Mouse (Mus musculus): ENCODE measurements around the gene Uvrag.

The Uvrag gene

DNA sequence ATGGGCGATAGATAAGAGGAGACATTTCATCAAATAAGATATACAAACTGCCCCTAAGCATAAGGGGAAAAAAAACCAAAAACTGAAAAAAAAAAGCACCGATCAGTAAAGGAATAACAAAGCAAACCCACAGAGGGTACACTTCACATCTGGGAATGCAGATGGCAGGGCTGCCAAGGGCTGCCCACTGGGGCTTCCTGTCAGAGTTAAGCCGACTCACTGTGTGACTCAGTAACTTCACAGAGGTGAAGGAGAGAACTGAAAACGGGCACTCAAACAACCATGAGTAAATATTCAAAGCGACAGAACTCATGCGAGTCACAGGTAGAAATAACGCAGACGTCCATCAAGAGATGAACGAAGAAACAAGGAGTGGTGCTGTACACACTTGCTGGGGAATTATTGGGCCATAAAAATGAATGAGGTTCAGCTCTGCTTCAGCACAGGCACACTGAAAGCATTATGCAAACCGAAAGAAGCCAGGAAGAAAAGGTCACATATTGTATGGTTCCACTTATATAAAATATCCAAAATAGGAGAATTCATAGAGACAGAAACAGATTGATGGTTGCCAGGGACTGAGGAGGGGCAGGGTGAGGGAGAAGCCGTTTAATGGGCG, 164.0 kb downstream of the Uvrag start:
- no peak for DNase-seq (ENCODE audit: low read depth, low spot score)

DNA sequence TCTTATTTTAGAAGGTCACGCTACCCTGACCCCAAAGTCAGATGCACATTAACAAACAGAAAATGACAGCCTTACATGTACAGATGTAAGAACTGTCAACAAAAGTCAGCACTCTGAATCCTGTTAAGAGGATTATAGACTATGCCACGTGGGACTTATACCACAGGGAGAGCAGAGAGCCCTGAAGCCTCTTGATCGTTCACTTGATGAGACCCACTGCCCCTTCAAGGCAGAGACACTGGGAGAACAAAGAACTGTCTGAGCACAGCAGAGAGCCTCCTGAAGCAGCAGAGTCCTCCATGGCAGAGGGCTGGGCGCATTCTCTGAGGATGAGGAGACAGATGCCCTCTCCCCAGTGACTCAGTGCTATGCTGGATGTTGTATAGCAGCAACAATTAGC, 166.4 kb downstream of the Uvrag start:
- no peak for DNase-seq (ENCODE audit: low read depth, low spot score)

DNA sequence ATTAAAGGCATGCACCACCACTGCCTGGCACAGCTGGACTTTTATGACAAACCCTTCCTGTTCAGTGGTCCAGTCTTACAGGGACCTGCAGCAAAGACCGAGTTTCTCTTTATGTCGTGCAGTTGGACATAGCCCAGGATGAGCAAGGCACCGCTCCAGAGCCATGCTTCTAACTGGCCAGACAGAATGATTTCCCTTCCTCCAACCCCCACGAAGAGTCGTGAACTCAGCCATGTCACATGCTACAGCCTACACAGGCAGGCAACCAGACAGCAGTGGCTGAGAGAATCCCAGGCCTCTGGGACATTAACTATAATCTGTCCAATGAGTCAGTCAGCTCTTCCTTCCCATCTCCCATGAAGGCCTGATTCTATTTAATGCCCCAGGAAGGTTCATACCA, 170.2 kb downstream of the Uvrag start:
- no peak for DNase-seq (ENCODE audit: low read depth, low spot score)

DNA sequence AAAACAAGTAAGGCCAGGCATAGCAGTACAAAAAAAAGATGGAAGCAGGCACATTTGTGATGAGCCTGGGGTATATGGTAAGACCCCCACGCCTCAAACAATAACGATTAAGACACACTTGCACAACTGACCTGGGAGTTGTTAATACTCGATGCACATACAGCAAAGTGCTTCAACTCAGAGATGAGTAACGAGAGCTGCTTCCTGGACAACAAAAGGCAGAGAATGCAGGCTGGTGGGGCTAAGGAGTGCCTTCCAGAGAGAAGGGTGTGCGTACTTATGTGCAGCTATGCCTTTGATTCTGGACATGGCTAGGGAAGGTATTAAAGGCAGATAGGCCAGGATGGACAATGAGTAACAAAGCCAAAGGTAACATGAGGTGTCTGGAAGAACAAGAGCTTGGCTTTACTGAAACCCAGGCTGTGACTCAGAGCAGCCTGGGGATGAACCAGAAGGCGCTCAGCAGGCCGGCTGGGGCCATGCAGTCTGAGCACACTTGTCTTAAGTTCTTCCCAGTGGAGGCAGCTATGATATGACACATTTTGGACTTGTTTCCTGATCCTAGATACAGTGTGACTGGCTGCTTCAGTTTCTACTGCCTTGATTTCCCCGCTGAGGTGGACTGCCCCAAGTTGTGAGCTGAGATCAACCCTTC, 172.1 kb downstream of the Uvrag start:
- DNase-seq (ENCODE audit: low read depth, low spot score), result peak; percentile 17

DNA sequence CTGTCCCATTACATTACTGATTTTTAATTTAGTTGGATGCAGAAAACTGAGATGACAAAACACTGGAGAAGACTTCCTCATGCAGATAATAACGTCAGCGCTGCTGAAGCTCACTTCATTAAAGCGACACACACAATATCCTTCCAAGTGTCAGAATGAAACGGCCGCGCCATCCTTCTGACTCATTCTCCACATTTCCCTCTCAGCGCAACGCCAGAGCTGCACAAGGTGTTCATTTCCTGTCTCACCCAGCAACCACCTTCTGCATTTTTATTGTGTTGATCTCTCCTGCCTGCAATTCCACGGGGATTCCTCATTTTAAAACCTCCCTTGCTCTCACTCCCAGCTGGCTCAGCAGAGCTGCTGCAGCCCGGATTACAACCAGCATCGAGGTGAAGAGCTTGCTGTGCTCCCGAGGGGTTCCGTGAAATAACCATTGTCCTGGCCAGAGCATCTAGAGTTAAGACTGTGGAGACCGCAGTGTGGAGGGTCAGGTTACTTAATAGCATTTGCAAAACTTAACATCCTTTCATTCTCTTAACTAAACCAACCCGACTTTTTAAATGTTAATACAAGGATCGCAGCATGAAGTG, 172.8 kb downstream of the Uvrag start:
- DNase-seq (ENCODE audit: low read depth, low spot score), result peak; percentile 54

DNA sequence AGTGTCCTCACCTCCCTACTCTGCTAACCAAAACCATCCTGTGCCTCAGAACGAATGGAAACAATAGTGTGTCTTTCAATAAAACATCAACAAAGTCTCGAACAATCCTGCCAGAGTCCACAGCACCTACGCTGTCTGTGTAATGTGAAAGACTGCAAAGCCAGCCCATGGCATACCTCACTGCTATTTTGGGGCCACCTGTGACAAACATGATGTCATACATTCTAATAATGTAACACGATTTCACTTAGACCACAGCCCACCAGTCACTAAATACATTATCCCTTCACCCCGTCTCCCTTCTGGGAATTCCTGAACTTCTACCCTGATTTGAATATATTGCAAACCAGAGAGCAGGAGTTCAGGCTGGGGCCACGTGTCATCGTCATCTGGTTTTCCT, 173.3 kb downstream of the Uvrag start:
- no peak for DNase-seq (ENCODE audit: low read depth, low spot score)

DNA sequence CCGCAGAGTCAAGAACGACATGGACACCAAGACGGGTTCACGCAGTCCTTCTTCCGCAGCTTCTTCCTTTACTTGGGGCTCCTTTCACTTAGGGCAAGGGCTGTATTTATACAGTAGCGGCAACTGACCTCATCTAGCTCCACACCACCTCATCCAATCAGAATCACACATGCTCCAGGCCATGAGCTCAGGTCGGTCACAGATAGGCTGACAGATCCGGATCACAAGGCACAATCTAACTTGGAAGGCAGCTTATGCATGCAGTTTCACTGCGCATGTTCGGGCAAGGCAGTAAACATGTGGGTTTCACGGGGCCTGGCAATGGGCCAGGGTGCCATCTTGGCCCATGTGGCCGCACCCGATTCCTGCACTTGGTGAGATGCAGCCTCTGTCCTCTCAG, 177.4 kb downstream of the Uvrag start:
- peak; percentile 63 for DNase-seq (ENCODE audit: low read depth, low spot score)

DNA sequence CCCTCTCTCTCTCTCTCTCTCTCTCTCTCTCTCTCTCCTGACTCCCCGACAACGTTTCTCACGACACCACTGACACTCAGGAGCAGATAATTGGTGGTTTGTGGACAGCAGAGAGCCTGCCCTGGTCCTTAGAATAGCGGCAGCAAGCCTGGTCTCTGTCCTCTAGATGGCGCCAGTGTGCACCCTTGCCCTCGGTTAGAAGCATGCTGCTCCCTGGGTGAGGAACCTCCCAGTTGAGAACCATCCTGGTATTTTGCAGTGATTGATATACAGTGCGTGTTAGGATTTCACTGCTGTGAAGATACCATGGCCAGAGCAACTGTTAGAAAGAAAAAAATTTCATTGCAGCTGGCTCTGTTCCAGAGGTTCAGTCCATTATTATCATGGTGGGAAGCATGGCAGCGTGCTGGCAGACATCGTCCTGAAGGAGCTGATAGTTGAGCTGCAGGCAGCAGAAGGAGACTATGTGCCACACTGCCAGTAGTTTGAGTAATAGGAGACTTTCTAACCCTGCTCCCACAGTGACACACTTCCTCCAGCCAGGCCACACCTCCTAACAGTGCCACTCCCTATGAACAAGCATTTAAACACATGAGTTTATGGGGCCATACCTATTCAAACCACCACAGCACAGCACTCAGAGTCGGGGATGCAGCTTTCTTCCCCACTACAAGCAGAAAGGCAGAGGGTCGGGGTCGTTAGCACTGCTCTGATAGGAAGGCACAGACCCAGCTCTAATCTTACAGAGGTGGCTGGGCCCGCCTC, 178.2 kb downstream of the Uvrag start:
- DNase-seq (ENCODE audit: low read depth, low spot score), result peak; percentile 82

DNA sequence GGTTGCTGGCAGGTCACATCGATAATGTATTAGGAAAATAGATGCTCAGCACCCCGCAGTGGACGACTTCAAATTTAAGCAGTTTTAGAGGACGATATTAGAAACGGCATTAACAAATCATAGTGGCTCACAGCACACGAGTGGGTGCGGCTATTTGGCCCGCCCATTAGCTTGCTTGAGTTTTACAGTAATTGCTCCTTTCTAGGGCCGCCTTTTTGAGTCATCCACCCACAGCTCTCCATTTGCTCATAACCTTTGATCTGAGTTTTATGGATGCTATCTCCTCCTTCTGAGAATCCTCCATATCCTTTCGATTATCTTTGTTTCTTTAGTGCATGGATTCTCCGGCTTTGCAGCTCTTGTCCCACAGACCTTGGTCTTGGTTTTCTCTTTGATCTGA, 178.9 kb downstream of the Uvrag start:
- DNase-seq (ENCODE audit: low read depth, low spot score), result no peak

DNA sequence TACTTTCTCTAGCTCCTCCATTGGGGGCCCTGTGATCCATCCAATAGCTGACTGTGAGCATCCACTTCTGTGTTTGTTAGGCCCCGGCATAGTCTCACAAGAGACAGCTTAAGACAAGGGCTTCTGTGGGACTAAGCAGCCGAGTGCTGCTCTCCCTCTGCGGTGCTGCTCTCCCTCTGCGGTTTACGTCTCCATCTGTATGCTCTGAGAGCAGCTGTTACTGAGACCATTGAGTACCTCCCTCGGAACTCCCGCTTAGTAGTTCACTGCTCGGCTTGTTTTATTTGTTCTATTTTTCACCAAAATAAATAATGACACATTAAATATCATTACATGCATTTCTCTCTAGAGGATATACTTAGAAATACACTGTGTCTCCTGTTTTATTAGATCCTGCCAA, 180.7 kb downstream of the Uvrag start:
- no peak for DNase-seq (ENCODE audit: low read depth, low spot score)

DNA sequence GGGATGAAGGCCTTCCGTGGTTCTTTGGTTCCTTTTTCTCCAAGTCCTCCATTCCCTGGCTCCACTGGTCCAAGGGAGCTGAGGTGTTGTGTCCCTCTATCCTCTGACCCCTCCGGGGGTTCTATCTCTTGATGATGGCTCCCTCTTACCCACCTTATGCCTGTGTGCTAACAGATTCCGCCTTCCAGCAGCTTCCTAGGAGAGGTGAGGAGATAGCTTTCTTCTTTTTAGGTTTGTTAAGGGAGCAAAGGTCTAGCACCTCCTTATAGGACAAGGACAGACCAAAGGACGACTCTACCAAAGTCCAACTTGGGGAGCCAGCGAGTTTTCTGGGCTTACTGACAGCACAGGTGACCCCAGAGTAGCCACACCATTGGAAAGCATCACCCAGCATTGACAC, 181.7 kb downstream of the Uvrag start:
- no peak for DNase-seq (ENCODE audit: low read depth, low spot score)

DNA sequence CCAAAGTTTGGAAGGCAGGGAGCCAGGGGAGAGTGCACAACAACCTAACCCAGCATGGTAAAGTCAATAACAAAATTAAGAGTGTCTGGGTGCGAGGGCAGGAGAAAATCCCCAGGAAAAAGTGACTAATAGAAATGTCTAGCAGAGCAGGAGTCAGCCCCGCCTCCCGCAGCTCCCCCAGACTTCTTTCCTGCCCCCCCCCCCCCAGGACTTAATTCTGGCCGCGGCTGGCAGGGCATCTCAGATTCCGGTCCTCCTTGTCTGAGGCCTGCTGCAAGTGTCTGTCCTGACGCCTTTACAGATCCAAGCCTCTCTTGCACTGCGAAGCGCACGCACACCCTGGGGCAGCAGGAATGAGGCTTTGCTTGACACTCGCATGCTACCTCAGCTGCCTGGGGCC, 182.8 kb downstream of the Uvrag start:
- no peak for DNase-seq (ENCODE audit: low read depth, low spot score)

DNA sequence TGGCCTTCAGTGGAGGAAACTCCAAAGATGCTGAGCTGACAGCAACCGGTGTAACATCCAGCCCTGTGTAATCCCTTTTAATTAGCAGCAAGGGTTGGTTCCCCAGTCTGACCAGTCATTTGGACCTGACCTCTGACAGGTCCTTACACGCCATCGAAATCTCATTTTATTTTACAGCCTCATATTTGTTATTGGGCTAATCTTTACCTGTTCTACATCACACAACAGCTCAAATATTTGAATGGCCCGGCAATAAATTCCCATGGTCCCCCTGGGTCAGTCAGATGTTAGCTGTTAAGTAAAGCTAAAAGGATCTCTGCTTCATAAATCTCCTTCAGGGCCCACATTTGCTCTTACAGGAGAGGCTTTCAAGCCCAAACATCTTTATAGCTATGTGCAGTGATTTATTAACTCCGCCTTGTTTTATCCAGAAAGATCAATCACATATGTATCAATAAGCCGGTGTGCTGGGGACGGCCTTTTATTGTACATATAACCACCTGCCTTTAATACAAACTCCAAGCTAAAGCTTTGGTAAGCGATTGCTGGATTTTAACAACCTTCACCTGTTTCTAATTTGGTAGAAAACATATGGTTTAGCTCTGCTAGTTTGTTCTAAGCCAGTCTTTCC, 183.7 kb downstream of the Uvrag start:
- DNase-seq (ENCODE audit: low read depth, low spot score), result no peak

DNA sequence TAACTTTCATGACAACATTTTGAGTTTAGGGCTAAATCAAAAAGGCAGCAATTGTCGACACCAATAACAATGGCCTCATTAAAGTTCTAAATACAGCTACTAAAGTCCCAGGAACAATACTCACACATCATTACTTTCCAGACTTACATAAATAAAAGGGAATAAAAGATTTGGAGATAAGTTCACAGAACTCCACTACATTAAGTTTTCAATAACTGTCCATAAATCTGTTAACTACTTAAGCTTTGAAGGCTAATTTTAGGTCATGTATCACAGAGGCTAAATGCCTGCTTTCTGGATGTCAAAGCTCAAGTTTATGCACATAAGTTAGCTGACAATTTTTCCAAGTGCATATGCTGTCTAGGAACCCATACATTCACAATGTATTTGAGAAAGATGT, 184.3 kb downstream of the Uvrag start:
- DNase-seq (ENCODE audit: low read depth, low spot score), result no peak

DNA sequence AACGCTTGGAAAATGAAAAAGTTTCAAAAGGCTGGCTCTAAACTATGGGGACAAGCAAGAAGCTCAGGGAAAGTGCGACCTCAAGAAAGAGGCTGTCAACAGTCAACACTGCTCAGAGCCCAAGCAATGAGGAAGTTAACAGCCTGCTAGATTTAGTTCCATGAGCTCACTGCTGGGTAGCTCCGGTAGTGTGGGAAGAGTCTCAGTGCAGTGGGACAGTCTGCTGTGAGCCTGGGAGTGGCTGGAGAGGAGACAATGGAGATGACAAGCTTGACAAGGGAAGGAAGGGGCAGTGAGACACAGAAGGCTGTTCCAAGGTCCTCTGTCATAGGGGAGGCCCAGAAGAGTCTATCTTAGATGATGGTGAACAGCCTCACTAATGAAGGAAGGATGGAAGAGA, 187.3 kb downstream of the Uvrag start:
- no peak for DNase-seq (ENCODE audit: low read depth, low spot score)

DNA sequence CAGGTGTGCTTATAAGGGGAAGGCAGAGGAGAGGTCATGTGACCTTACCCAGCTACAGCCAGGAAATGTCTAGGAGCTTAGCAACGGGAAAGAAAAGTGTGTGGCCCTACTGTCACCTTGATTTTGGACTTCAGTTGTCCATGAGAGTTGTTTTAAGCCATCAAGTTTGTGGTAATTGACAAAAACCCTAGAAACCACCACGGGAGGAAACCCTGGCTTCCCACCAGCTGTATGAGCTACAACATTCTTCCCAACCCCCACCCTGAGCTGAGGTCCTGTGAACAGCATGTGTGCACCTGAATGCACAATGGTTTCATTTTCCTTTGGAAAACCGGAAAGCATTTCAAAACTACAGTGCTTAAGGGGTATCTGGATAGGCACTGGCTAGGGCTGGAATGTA, 196.0 kb downstream of the Uvrag start:
- DNase-seq (ENCODE audit: low read depth, low spot score), result no peak

DNA sequence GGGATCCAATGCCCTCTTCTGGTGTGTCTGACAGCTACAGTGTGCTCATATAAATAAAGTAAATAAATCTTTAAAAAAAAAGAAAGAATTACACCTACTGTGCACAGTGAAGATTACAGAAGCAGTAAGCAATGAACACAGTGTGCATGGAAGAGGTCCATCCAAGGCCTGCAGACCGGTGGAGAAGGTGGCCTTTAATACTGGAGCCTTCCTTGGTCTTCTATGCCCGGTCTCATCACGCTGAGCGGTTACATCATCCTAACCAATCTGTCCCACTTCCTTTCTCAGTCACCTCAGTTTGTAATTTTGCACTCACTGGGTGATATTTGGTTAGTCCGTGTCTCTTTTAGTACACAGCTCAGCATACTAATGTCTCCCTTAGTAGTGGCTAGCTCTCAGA, 197.3 kb downstream of the Uvrag start:
- DNase-seq (ENCODE audit: low read depth, low spot score), result no peak

DNA sequence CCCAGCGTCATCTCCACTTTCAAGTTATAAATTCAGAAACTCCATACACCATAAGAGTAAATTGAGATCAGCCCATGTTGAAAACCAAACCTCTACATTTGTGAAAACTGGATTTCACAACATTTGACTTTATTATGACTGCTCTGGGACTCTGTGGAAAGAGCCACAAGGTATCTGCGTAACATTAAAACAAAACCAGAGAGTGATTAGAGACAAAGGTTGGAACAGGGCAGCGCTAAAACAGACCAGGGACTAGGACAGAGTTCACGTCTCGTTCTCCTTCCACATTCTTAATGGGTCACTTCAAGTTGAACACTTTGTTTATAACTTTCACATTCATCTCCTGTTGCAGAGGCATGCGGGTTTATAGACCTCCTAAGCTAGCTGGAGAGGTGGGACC, 198.2 kb downstream of the Uvrag start:
- DNase-seq (ENCODE audit: low read depth, low spot score), result no peak

DNA sequence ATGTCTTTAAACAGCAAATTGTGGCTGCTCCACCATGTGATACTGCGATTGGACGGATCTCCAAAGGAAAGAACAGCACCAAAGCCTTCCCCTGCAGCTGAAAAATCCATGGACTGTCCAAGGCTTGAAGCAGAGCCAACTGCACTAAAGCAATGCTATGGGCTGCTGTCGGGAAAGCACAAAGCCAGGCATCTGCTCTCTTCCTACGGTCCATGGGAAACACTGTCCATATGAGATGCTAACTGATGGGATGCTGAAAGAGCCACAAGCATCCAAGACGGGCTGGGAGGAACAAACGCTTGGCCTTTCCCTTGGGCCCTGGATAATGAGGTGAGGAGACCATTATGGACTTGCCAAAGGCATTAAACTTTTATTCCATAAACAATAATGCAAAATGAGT, 201.7 kb downstream of the Uvrag start:
- no peak for DNase-seq (ENCODE audit: low read depth, low spot score)

DNA sequence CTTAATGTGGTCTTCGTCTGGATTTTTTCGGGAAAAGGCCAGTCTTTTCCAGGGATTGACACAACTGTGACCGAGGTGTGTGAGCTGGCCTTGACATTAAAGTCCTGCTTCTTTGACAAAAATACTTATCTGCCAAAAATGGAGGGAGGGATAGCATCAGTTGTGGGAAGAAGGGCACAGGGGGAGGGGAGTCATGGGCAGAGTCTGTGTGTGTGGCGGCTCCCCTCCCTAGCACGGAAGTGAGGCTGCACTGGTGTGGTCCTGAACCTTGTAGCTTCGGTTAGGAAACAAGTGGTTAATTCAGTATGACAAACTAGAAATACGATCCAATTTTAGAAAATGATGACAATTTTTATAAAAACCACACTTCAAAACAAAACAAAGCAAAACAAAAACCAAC, 202.3 kb downstream of the Uvrag start:
- DNase-seq (ENCODE audit: low read depth, low spot score), result no peak

DNA sequence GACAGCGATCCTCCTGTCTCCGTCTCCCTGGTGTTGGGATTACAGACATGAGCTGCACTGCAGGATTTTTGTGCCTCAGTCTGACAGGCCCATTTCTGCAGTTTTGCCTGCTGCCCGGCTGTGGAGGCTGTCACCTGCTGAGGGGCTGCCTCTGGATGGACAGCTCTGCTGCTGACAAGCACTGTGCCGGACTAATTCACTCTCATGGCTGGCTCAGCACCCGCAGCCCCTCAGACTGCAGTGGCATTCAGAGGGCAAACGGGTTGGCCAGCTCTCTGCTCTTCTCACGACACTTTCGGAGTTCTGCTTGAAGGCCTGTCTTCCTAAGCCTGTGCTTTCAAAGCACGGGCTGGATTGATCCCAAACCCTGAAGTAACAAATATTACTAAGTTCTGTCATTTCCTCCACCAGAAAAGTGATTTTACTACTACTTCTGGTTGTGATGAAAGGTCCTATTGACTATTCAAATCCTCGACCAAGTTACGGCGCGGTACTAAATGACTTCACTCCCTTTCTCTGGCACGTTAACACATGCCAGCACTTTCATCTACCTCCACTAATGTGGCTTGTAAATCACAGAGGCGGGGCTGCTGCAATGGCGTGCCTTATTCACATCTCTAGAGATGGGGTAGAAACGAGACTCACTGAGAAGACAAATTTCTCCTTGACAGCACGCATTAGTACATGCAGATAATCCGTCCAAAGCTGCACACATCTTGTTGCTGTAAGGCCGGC, 203.7 kb downstream of the Uvrag start:
- DNase-seq (ENCODE audit: low read depth, low spot score), result no peak

DNA sequence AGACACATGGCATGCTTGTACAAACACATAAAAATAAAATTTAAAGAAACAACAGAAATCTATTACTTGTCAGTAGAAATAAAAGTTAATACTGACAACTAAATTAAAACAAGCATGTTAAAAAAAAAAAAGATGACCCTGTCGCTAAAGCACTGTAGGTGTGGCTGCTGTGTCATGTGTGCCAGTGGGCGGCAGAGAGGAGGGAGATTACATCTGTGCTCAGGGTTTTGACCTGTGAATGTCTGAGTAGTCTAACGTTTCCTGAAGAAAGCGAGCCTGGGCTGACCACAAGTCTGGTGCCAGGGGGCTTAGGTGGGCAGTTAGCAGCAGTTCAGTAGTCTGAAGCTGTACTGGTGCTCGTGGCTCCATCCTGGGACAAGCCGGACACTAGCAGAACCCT, 205.2 kb downstream of the Uvrag start:
- DNase-seq (ENCODE audit: low read depth, low spot score), result no peak

Measured in ES-CJ7 (cell line).